Mouse (Mus musculus): ENCODE results near the gene Pgap2. TPM values are rescaled to one million over a fixed set of nuclear protein-coding genes. Genes with fewer than 3 reads are reported as not detected.
A peak's percentile ranks its signal among the peaks of the same experiment; 100 is the strongest.
"Not testable (repeated sequence)": the region's sequence is repeated elsewhere in the genome, so short reads cannot be mapped to it uniquely, and the experiment has no call there.

Pgap2 gene
- total RNA-seq, 2 experiments from 2014 or later: 19.5 to 24.9 TPM

GRCm38 (mm10) chr7:102239591-102239990 lies 29.6 kb downstream of the Pgap2 start:
- no peak for DNase-seq

GRCm38 (mm10) chr7:102242371-102242770 lies 32.4 kb downstream of the Pgap2 start:
- no peak for DNase-seq

- DNase-seq: no peak
Observed at GRCm38 (mm10) chr7:102242917-102243316, 32.9 kb downstream of the Pgap2 start.

GRCm38 (mm10) chr7:102243870-102244269 lies 33.9 kb downstream of the Pgap2 start:
- DNase-seq: no peak

DNA sequence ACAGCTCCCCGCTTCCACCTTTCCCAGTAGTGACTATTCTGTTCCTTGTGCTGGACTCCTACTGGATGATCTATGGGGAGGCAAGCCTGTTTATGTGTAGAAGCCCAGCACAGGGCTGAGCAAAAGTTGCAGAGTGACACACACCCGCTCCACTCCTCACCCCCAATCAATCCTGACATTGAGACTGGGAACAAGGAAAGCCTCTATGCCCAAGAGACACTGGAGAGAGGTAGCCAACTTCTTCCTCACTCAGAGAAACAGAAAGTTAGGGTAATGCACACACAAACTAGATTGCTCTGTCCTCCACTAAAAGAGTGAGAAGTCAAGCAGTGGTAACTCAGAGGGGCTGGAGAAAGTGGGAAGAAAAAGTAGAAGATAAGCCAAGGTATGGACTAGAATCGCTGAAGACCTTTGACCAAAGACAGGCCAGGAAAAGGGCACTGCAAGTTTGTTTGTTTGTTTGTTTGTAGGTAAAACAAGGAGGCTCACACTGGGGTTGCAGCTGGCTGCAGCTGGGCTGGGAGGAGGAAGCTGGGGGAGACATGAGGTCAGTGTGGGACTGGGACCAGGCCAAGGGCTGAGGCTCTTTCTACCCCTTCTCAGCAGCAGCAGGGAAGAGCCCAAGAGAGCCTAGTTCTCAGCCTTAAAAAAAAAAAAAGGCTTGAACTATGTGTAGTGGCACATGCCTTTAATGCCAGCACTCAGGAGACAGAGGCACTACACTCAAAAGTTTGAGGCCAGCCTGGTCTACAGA lies 35.0 kb downstream of the Pgap2 start:
- DNase-seq: peak; percentile 57

GRCm38 (mm10) chr7:102245775-102246174 lies 35.8 kb downstream of the Pgap2 start:
- peak; percentile 41 for DNase-seq

GRCm38 (mm10) chr7:102246265-102246664 lies 36.3 kb downstream of the Pgap2 start:
- no peak for DNase-seq

DNA sequence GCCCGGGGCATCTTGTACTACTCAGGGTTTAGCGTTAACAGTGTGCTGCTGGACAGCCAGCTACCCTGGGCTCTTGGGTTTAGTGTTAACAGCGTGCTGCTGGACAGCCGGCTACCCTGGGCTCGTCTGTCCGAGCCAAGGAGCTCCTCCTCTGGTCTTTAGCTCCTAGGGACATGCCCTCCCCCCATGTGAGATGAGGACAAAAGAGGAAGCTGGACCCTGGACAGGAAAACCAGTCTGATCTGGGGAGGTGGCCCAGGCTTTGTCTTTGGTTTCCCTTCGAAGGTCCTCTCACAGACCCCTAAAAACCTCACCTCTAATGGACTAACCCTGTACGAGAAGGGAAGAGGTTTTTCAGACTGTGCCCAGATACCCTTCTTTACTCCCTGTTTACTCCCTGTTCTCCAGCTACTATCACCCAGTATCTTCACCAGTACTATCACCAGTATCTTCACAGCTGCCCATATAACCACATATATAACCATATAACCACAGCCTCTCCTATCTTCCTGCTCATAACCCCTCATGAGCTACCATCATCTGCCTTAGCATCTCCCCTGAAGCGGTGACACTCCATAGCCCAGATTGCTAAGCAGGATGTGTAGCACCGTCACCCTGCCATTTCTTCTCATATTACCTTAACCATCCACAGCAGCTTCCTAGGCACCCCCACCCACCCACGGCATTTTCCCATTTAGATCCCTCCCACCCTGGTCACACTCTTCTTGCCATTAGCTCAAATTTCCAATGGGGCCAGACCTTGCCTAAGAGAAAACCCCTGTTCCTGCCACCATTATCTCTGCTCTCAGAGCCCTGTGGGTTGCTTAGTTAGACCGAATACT lies 37.2 kb downstream of the Pgap2 start:
- no peak for DNase-seq

DNA sequence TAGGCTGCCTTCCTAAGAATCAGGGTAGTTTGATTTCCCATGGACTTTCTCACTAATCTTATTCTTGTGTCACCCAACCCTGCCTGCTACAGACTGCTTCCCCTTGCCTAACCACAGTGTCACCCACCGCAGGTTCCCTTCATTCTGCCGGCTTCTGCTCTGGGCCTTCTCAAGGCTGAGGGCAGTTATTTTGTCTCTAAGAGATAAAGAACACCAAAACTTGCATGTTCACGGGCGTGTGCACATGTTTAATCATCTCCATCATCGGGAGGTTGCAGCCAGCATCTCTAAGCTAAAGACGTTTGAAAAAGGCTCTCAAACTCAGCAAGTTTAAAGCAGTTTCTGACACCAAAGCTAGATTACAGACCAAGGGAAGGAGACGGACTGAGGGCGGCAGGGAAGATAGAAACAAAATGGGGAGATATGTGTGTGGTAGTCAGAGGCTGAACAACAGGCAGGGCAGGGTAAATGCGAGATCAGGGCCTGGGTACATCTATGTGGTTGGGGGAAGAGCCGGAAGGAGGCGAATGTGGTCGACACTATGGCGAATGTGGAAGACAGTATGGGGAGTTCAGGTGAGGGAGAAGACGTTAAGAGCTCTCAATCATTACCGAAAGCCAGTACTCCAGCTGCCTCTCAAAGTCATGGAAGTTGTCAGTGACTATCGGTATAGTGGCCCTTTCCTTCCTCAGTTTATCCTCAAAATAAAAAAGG lies 38.8 kb downstream of the Pgap2 start:
- DNase-seq: no peak

DNA sequence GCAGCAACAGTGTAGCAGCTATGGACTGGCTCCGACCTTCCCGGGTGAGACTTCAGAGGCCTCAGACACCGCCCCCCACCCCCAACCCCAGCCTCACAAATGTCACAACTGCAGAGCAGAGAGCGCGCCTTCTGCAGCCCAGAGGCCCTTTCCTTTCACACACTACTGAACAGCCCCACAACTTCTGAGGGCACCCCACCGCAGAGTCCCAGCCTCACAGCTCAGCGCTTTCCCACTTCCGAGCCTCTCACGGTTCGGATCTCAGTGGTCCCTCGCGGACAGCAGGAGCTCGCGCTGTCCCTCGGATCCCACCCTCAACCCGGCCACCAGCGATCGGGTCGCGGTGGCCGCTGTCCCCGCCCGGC lies 39.5 kb downstream of the Pgap2 start:
- peak; percentile 64 for DNase-seq

GRCm38 (mm10) chr7:102249896-102250630 lies 40.1 kb downstream of the Pgap2 start:
- peak; percentile 80 for DNase-seq

- peak; percentile 95 for DNase-seq
Observed at GRCm38 (mm10) chr7:102250631-102251214, 40.7 kb downstream of the Pgap2 start.

GRCm38 (mm10) chr7:102253631-102254030 lies 43.6 kb downstream of the Pgap2 start:
- no peak for DNase-seq

- DNase-seq: no peak
Observed at GRCm38 (mm10) chr7:102255954-102256353, 45.9 kb downstream of the Pgap2 start, which contains the start of gene Rhog. Rhog (minus strand) TSS chr7:102256054.

GRCm38 (mm10) chr7:102256636-102257035 lies 46.6 kb downstream of the Pgap2 start:
- DNase-seq: no peak

DNA sequence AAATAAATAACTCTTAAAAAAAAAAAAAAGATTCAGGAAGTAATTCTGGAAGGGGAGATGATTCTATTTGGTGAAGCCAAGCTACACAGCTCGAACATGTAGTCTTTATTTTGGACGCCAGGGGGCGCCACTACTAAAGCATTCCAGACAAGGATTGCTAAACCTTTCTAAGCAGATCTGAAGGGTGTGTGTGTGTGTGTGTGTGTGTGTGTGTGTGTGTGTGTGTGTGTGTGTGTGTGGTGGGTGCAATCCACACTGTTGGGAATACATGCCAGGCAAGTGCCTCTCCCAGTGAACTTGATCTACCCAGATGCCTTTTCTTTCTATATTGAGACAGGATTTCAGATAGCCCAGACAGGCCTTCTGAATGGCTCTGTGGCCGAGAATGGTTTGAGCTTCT lies 48.2 kb downstream of the Pgap2 start:
- DNase-seq: peak; percentile 66

DNA sequence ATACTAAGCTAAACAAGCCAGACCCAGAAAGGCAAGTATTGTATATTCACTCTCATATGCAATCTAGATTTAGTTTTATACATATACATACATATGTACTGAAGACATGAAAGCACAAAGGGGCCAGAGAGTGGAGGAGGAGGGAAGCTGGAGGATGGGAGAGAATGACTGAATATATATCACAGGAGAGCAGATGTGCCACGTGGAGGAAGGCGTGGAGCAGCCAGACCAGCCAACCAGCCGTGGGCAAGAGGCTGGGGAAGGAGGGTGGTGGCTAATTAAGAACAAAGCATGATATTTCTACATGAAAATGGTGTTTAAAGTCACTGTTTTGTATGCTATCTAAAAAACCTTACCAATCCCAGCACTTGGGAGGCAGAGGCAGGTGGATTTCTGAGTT lies 48.7 kb downstream of the Pgap2 start:
- no peak for DNase-seq

GRCm38 (mm10) chr7:102259716-102260479 lies 49.9 kb downstream of the Pgap2 start:
- no peak for DNase-seq

DNA sequence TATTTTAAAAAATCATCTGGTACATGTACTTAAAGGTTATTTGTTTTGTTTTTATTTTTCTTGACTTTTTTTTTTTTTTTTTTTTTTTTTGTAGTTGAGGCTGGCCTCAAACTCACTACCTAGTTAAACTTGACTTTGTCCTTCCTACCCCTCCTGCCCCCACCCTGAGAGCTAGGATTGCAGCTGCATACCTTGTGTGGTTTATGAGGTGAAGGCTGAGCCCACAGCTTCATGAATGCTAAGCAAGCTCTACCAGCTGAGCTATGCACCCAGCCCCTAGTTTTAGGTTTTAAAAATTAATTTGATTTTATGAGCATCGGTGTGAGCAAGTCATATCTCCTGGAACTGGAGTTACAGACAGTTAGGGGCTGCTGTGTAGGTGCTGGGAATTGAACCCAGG lies 50.5 kb downstream of the Pgap2 start:
- DNase-seq: no peak

- no peak for DNase-seq
Observed at GRCm38 (mm10) chr7:102263020-102263419, 53.0 kb downstream of the Pgap2 start.

DNA sequence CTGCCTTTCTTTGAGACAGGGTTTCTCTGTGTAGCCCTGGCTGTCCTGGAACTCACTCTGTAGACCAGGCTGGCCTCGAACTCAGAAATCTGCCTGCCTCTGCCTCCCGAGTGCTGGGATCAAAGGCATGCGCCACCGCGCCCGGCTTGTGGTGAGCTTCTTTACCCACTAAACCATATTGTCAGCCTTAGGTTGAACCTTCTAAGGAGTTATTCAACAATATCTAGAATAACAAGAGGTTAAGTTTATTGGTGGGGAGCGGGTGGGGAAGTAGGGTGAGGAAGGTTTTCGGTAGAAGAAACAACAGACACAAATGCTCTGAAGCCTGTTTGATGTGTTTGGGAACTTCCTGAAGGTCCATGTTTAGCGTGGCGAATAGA lies 56.0 kb downstream of the Pgap2 start:
- DNase-seq: not testable (repeated sequence)

Measured in gastrocnemius, postnatal 25 days (tissue).